Mouse (Mus musculus): ENCODE results near the gene Hypk. TPM values are rescaled to one million over a fixed set of nuclear protein-coding genes. Genes with fewer than 3 reads are reported as not detected.
"Not testable (repeated sequence)": the region's sequence is repeated elsewhere in the genome, so short reads cannot be mapped to it uniquely, and the experiment has no call there.

Hypk gene
- polyA plus RNA-seq, 1 experiment from 2014 or later: 114 TPM

- ATAC-seq (ENCODE audit: low FRiP score): not testable (repeated sequence)
These were observed 19.7 kb downstream of the Hypk start for GRCm38 (mm10) chr2:121472783-121473182.

DNA sequence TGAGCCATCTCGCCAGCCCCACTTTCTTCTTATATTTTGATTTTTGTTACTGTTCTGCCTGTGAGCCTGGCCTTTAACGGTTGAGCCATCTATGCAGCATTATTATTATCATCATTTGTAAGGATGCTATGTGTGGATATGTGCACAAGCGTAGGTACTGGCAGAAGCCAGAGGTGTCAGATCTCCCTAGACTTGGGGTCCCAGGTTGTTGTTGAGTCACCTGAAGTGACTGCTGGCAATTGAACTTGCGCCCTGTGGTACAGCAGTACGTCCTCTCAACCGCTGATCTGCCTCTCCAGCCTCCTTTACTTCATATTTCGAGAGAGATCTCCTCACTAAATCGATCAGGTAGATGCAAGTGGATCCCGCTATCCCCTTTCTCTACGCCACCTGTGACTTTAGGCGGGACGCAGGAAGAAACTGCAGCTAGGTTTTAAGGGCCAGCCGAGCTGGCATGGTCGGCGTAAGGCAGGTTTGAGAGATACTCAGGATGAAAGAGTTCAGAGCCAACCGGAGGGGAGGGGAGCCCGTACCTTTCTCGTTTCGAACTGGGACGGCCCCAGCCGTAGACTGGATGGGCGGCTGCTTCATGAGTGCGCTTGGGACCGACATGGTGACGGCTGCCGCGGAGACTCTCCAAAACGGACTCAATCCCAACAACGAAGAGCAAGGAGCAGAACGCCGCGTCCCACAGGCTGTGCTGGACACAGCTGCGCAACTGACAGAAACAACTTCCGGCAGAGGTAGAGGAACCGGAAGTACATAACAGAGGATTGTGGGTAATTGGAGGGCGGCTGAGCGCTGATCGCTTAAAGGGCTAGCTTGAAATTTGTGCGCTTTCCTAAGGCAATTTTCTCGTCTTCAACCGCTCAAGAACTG lies 20.4 kb downstream of the Hypk start, which contains the start of gene Mfap1b:
Mfap1b (minus strand) TSS at position 767 of the 879 bp plus-strand sequence.
- not testable (repeated sequence) for H3K27me3 ChIP-seq (ENCODE audit: control insufficient read depth, insufficient read depth, low read length); H3K9me3 ChIP-seq (ENCODE audit: control insufficient read depth, low read length); H3K4me1 ChIP-seq (replicated peaks; ENCODE audit: control insufficient read depth, insufficient read depth, low read length); H3K36me3 ChIP-seq (ENCODE audit: control insufficient read depth, insufficient read depth, low read length); H3K27ac ChIP-seq (ENCODE audit: low read depth, low read length)
- WGBS: 6% methylated on average over 38 of the region's 41 CpGs
- H3K4me2 ChIP-seq (replicated peaks; ENCODE audit: low read depth, low read length): peak within 1 kb of the TSS; percentile 58
- peak within 1 kb of the TSS; percentile 46 for H3K4me3 ChIP-seq (ENCODE audit: low read depth, low read length)
- H3K9ac ChIP-seq (ENCODE audit: low read depth, low read length): peak within 1 kb of the TSS; percentile 49
- ATAC-seq (ENCODE audit: low FRiP score) (peak; percentile 94), DNase-seq (ENCODE audit: low spot score) (peak; percentile 88)

More at GRCm38 (mm10) chr2:121472783-121473182, 19.7 kb downstream of the Hypk start:
- not testable (repeated sequence) for H3K27ac ChIP-seq (ENCODE audit: low read depth, low read length); H3K27me3 ChIP-seq (ENCODE audit: control insufficient read depth, insufficient read depth, low read length); DNase-seq (ENCODE audit: low spot score); H3K4me1 ChIP-seq (replicated peaks; ENCODE audit: control insufficient read depth, insufficient read depth, low read length); H3K4me2 ChIP-seq (replicated peaks; ENCODE audit: low read depth, low read length); H3K9me3 ChIP-seq (ENCODE audit: control insufficient read depth, low read length); H3K4me3 ChIP-seq (ENCODE audit: low read depth, low read length); H3K9ac ChIP-seq (ENCODE audit: low read depth, low read length); H3K36me3 ChIP-seq (ENCODE audit: control insufficient read depth, insufficient read depth, low read length)
- WGBS: 96% methylated on average over 3 of the region's 3 CpGs

DNA sequence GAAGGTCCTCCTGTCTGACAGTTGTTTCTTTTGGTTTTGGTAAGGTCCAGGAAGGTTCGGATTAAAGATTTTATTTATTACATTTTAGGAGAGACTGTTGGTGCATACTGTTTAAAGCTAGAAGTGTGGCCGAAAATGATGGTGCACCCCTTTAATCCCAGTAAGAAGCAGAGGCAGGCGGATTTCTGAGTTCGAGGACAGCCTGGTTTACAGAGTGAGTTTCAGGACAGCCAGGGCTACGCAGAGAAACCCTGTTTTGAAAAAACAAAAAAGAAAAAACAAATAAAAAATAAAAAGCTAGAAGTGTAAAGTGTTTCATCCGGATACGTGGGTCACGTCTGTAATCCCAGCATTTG lies 21.1 kb downstream of the Hypk start:
- ATAC-seq (ENCODE audit: low FRiP score): no peak; the same call in 1 of the 2 replicates
- Histone ChIP-seq H3K4me2 (replicated peaks; ENCODE audit: low read depth, low read length) (peak overlapping the region; percentile 58; the same call in 1 of the 2 replicates), H3K27me3 (ENCODE audit: control insufficient read depth, insufficient read depth, low read length) (no peaks in the 10 kb centered on the region), H3K4me1 (replicated peaks; ENCODE audit: control insufficient read depth, insufficient read depth, low read length) (no peaks in the 10 kb centered on the region), H3K4me3 (ENCODE audit: low read depth, low read length) (peak overlapping the region; percentile 46), H3K27ac (ENCODE audit: low read depth, low read length) (no peak overlapping the region), H3K9me3 (ENCODE audit: control insufficient read depth, low read length) (no peaks in the 10 kb centered on the region), H3K36me3 (ENCODE audit: control insufficient read depth, insufficient read depth, low read length) (no peaks in the 10 kb centered on the region), H3K9ac (ENCODE audit: low read depth, low read length) (peak overlapping the region; percentile 23)
- 36% methylated on average over 8 of the region's 8 CpGs for WGBS
- DNase-seq (ENCODE audit: low spot score): no peak

DNA sequence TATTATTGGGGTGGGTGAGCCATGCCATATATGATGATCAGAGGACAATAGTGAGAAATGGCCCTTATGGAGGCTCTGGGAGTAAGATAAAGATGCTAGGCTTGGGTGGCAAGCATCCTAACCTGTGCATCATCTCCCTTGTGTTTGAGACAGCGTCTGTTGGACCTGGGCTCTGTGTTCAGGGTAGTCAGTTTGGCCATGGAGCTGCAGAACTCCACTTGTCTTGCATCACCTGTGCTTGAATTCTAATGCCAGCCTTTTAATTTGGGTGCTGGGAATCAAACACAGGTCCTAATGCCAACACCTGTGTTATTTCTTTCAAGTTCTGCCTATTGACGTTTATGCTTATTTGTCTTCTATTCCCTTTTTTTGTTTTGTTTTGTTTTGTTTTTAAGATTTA lies 22.2 kb downstream of the Hypk start:
- H3K27ac ChIP-seq (ENCODE audit: low read depth, low read length); H3K4me3 ChIP-seq (ENCODE audit: low read depth, low read length); ATAC-seq (ENCODE audit: low FRiP score); H3K4me2 ChIP-seq (replicated peaks; ENCODE audit: low read depth, low read length); H3K4me1 ChIP-seq (replicated peaks; ENCODE audit: control insufficient read depth, insufficient read depth, low read length); DNase-seq (ENCODE audit: low spot score); H3K9me3 ChIP-seq (ENCODE audit: control insufficient read depth, low read length); H3K27me3 ChIP-seq (ENCODE audit: control insufficient read depth, insufficient read depth, low read length); H3K9ac ChIP-seq (ENCODE audit: low read depth, low read length); H3K36me3 ChIP-seq (ENCODE audit: control insufficient read depth, insufficient read depth, low read length): not testable (repeated sequence)
- 97% methylated on average over 2 of the region's 2 CpGs for WGBS

- H3K4me1 ChIP-seq (replicated peaks; ENCODE audit: control insufficient read depth, insufficient read depth, low read length): no peaks in the 10 kb centered on the region
- H3K4me3 ChIP-seq (ENCODE audit: low read depth, low read length): no peak overlapping the region
- no peaks in the 10 kb centered on the region for H3K36me3 ChIP-seq (ENCODE audit: control insufficient read depth, insufficient read depth, low read length)
- ATAC-seq (ENCODE audit: low FRiP score) (no peak), DNase-seq (ENCODE audit: low spot score) (no peak)
- H3K27me3 ChIP-seq (ENCODE audit: control insufficient read depth, insufficient read depth, low read length): no peaks in the 10 kb centered on the region
- no peaks in the 10 kb centered on the region for H3K9me3 ChIP-seq (ENCODE audit: control insufficient read depth, low read length)
- WGBS: 72% methylated on average over 3 of the region's 3 CpGs
- no peak overlapping the region for H3K9ac ChIP-seq (ENCODE audit: low read depth, low read length)
- H3K27ac ChIP-seq (ENCODE audit: low read depth, low read length): no peak overlapping the region
- no peak overlapping the region for H3K4me2 ChIP-seq (replicated peaks; ENCODE audit: low read depth, low read length)
These were observed 24.6 kb downstream of the Hypk start for GRCm38 (mm10) chr2:121477491-121478266.

- 64% methylated on average over 3 of the region's 3 CpGs for WGBS
- Histone ChIP-seq H3K9me3 (ENCODE audit: control insufficient read depth, low read length) (no peaks in the 10 kb centered on the region), H3K27ac (ENCODE audit: low read depth, low read length) (no peak overlapping the region), H3K9ac (ENCODE audit: low read depth, low read length) (no peak overlapping the region), H3K36me3 (ENCODE audit: control insufficient read depth, insufficient read depth, low read length) (no peaks in the 10 kb centered on the region), H3K4me2 (replicated peaks; ENCODE audit: low read depth, low read length) (no peak overlapping the region), H3K4me1 (replicated peaks; ENCODE audit: control insufficient read depth, insufficient read depth, low read length) (no peaks in the 10 kb centered on the region), H3K27me3 (ENCODE audit: control insufficient read depth, insufficient read depth, low read length) (no peaks in the 10 kb centered on the region), H3K4me3 (ENCODE audit: low read depth, low read length) (no peak overlapping the region)
- DNase-seq (ENCODE audit: low spot score): peak; percentile 35
- no peak for ATAC-seq (ENCODE audit: low FRiP score)
These were observed 27.4 kb downstream of the Hypk start for GRCm38 (mm10) chr2:121480498-121480897.

DNA sequence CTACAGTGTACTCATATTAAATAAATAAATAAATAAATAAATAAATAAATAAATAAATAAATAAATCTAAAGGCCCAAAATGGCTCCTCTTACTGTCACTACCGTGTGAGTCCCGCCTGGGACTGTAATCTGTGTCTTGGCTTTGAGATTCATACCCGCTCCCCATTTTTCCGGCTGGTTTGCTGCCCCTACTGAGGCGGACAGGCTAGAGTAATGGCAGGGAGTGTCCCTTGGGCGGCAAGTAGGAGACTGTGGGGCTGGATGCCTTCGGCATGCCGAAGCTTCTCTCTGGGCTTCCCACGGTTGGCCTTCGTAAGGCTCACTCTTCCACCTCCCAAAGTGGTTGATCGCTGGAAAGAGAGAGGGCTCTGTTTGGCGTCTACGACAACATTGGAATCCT lies 27.8 kb downstream of the Hypk start:
- H3K4me1 ChIP-seq (replicated peaks; ENCODE audit: control insufficient read depth, insufficient read depth, low read length); H3K4me2 ChIP-seq (replicated peaks; ENCODE audit: low read depth, low read length); H3K9me3 ChIP-seq (ENCODE audit: control insufficient read depth, low read length); H3K27ac ChIP-seq (ENCODE audit: low read depth, low read length); H3K27me3 ChIP-seq (ENCODE audit: control insufficient read depth, insufficient read depth, low read length); DNase-seq (ENCODE audit: low spot score); H3K9ac ChIP-seq (ENCODE audit: low read depth, low read length); ATAC-seq (ENCODE audit: low FRiP score); H3K36me3 ChIP-seq (ENCODE audit: control insufficient read depth, insufficient read depth, low read length); H3K4me3 ChIP-seq (ENCODE audit: low read depth, low read length): not testable (repeated sequence)
- WGBS: 87% methylated on average over 13 of the region's 13 CpGs

DNA sequence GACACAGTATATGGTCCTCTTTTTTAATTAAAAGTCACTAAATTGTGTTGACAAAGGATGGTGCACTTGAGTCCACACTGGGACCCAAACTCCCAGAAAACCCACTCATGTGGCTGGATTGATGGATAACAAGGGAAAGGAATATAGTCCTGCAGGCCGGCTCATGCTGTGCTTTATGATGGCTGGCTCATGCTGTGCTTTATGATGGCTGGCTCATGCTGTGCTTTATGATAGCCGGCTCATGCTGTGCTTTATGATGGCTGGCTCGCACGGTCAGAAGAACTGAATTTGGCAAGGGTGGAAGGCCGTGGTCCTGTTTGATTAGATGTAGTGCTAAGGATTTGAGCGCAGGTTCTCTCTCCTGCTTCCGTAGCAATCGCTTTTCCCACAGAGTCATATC lies 30.5 kb downstream of the Hypk start:
- no peaks in the 10 kb centered on the region for H3K27me3 ChIP-seq (ENCODE audit: control insufficient read depth, insufficient read depth, low read length)
- no peaks in the 10 kb centered on the region for H3K9me3 ChIP-seq (ENCODE audit: control insufficient read depth, low read length)
- WGBS: 39% methylated on average over 8 of the region's 8 CpGs
- H3K4me1 ChIP-seq (replicated peaks; ENCODE audit: control insufficient read depth, insufficient read depth, low read length): no peaks in the 10 kb centered on the region
- H3K36me3 ChIP-seq (ENCODE audit: control insufficient read depth, insufficient read depth, low read length): no peaks in the 10 kb centered on the region
- no peak overlapping the region for H3K4me2 ChIP-seq (replicated peaks; ENCODE audit: low read depth, low read length)
- DNase-seq (ENCODE audit: low spot score) (no peak), ATAC-seq (ENCODE audit: low FRiP score) (no peak)
- no peak overlapping the region for H3K4me3 ChIP-seq (ENCODE audit: low read depth, low read length)
- H3K9ac ChIP-seq (ENCODE audit: low read depth, low read length): no peak overlapping the region
- H3K27ac ChIP-seq (ENCODE audit: low read depth, low read length): no peak overlapping the region

Measured in hindbrain, embryonic 11.5 days (tissue).